Mouse (Mus musculus): ENCODE results near the gene Mrpl49. TPM values are rescaled to one million over a fixed set of nuclear protein-coding genes. Genes with fewer than 3 reads are reported as not detected.
A peak's percentile ranks its signal among the peaks of the same experiment; 100 is the strongest.

Gene Mrpl49
- polyA plus RNA-seq (2014; fragmentation: Nextera tagmentation; extraction: Ambion mirVana), result 95.3 and 98.6 TPM in 2 replicates

- WGBS, result under 1% methylated on average over 63 of the region's 63 CpGs
- DNase-seq (ENCODE audit: low spot score) (peak; percentile 99), ATAC-seq (ENCODE audit: insufficient number of reproducible peaks, low FRiP score, low TSS enrichment, low read depth) (peak; percentile 83)
- Histone ChIP-seq H3K4me3 (ENCODE audit: low read depth, low read length) (peak within 1 kb of the TSS; percentile 83), H3K27me3 (ENCODE audit: control insufficient read depth, insufficient read depth, low read length) (no peaks in the 10 kb centered on the region), H3K9me3 (ENCODE audit: control insufficient read depth, low read length) (no peaks in the 10 kb centered on the region), H3K27ac (replicated peaks; ENCODE audit: low read depth, low read length) (peak within 1 kb of the TSS; percentile 45; the same call in 1 of the 2 replicates), H3K9ac (ENCODE audit: low read length) (peak within 1 kb of the TSS; percentile 85), H3K36me3 (ENCODE audit: control insufficient read depth, insufficient read depth, low read length) (peaks cover 11% of the 10 kb centered on the region; the same call in 1 of the 2 replicates), H3K4me1 (ENCODE audit: control insufficient read depth, insufficient read depth, low read length) (peaks cover 13% of the 10 kb centered on the region), H3K4me2 (ENCODE audit: low read depth, severe bottlenecking) (peak within 1 kb of the TSS; percentile 80)
Measured at GRCm38 (mm10) chr19:6057313-6058096, at the start of gene Mrpl49, which contains the start of gene Fau. Gene Mrpl49, minus strand, starts transcription at chr19:6057785. Gene Fau, plus strand, starts transcription at chr19:6057844.

GRCm38 (mm10) chr19:6105586-6105985 is 48.0 kb upstream of the Mrpl49 start, which contains the start of gene Naaladl1:
Gene Naaladl1, plus strand, starts transcription at chr19:6105782.
- H3K9me3 ChIP-seq (ENCODE audit: control insufficient read depth, low read length), result no peaks in the 10 kb centered on the region
- no peak for DNase-seq (ENCODE audit: low spot score)
- no peak within 1 kb of the TSS for H3K4me3 ChIP-seq (ENCODE audit: low read depth, low read length)
- H3K27ac ChIP-seq (replicated peaks; ENCODE audit: low read depth, low read length), result no peak within 1 kb of the TSS
- no peaks in the 10 kb centered on the region for H3K36me3 ChIP-seq (ENCODE audit: control insufficient read depth, insufficient read depth, low read length)
- H3K9ac ChIP-seq (ENCODE audit: low read length), result no peak within 1 kb of the TSS
- H3K4me2 ChIP-seq (ENCODE audit: low read depth, severe bottlenecking), result no peak within 1 kb of the TSS
- no peak for ATAC-seq (ENCODE audit: insufficient number of reproducible peaks, low FRiP score, low TSS enrichment, low read depth)
- H3K4me1 ChIP-seq (ENCODE audit: control insufficient read depth, insufficient read depth, low read length), result no peaks in the 10 kb centered on the region
- WGBS, result 81% methylated on average over 7 of the region's 7 CpGs
- no peaks in the 10 kb centered on the region for H3K27me3 ChIP-seq (ENCODE audit: control insufficient read depth, insufficient read depth, low read length)

- no peaks in the 10 kb centered on the region for H3K27me3 ChIP-seq (ENCODE audit: control insufficient read depth, insufficient read depth, low read length)
- H3K4me3 ChIP-seq (ENCODE audit: low read depth, low read length), result no peak overlapping the region
- no peak overlapping the region for H3K9ac ChIP-seq (ENCODE audit: low read length)
- ATAC-seq (ENCODE audit: insufficient number of reproducible peaks, low FRiP score, low TSS enrichment, low read depth) (no peak), DNase-seq (ENCODE audit: low spot score) (no peak)
- H3K36me3 ChIP-seq (ENCODE audit: control insufficient read depth, insufficient read depth, low read length), result peaks cover 3% of the 10 kb centered on the region
- no peaks in the 10 kb centered on the region for H3K9me3 ChIP-seq (ENCODE audit: control insufficient read depth, low read length)
- no peak overlapping the region for H3K4me2 ChIP-seq (ENCODE audit: low read depth, severe bottlenecking)
- 88% methylated on average over 4 of the region's 4 CpGs for WGBS
- no peaks in the 10 kb centered on the region for H3K4me1 ChIP-seq (ENCODE audit: control insufficient read depth, insufficient read depth, low read length)
- no peak overlapping the region for H3K27ac ChIP-seq (replicated peaks; ENCODE audit: low read depth, low read length)
Measured at GRCm38 (mm10) chr19:6104476-6104875, 46.9 kb upstream of the Mrpl49 start.

DNA sequence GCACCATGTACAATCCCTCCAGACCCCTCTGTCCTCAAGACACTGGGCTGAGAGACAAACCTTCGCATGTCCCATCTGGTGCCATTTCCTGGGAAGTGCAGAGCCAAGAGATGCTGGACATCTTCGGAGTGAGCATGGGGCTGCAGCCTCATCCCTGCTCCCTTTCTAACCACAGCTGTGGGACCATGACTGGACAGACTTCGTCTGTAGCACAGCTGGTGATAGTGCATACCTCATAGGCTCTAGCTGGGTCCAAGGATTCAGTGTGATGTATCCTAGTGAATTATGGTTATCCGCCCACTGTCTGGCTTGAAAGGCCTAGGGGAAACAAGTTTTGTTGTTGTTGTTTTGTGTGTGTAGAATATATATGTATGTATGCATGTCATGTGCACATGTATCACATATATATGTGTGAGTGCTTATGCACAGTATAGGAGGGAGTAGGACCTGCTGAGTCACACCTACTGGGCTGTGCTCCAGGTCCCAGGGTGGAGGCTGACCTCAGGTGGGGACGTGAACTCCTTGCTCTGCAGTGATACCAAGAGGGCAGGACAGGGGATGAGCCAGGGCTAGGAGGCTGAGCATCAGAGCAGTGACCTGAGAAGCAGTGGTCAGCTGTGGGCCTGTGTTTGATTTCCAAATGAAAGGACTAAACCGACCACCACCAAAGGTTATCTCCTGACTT is 44.7 kb upstream of the Mrpl49 start:
- H3K27ac ChIP-seq (replicated peaks; ENCODE audit: low read depth, low read length), result no peak overlapping the region
- WGBS, result 78% methylated on average over 6 of the region's 6 CpGs

GRCm38 (mm10) chr19:6101186-6101585 is 43.6 kb upstream of the Mrpl49 start:
- Histone ChIP-seq H3K4me1 (ENCODE audit: control insufficient read depth, insufficient read depth, low read length) (no peaks in the 10 kb centered on the region), H3K27ac (replicated peaks; ENCODE audit: low read depth, low read length) (no peak overlapping the region), H3K9ac (ENCODE audit: low read length) (no peak overlapping the region), H3K9me3 (ENCODE audit: control insufficient read depth, low read length) (no peaks in the 10 kb centered on the region), H3K36me3 (ENCODE audit: control insufficient read depth, insufficient read depth, low read length) (peaks cover 6% of the 10 kb centered on the region), H3K4me2 (ENCODE audit: low read depth, severe bottlenecking) (no peak overlapping the region), H3K27me3 (ENCODE audit: control insufficient read depth, insufficient read depth, low read length) (no peaks in the 10 kb centered on the region), H3K4me3 (ENCODE audit: low read depth, low read length) (no peak overlapping the region)
- ATAC-seq (ENCODE audit: insufficient number of reproducible peaks, low FRiP score, low TSS enrichment, low read depth) (no peak), DNase-seq (ENCODE audit: low spot score) (no peak)
- 26% methylated on average over 6 of the region's 6 CpGs for WGBS

More for the DNA sequence above, 44.7 kb upstream of the Mrpl49 start:
- no peak overlapping the region for H3K4me3 ChIP-seq (ENCODE audit: low read depth, low read length)
- no peaks in the 10 kb centered on the region for H3K27me3 ChIP-seq (ENCODE audit: control insufficient read depth, insufficient read depth, low read length)
- no peak overlapping the region for H3K9ac ChIP-seq (ENCODE audit: low read length)
- ATAC-seq (ENCODE audit: insufficient number of reproducible peaks, low FRiP score, low TSS enrichment, low read depth) (no peak), DNase-seq (ENCODE audit: low spot score) (no peak)
- no peak overlapping the region for H3K4me2 ChIP-seq (ENCODE audit: low read depth, severe bottlenecking)
- no peaks in the 10 kb centered on the region for H3K9me3 ChIP-seq (ENCODE audit: control insufficient read depth, low read length)
- peaks cover 3% of the 10 kb centered on the region for H3K36me3 ChIP-seq (ENCODE audit: control insufficient read depth, insufficient read depth, low read length)
- H3K4me1 ChIP-seq (ENCODE audit: control insufficient read depth, insufficient read depth, low read length), result no peaks in the 10 kb centered on the region

- peaks cover 12% of the 10 kb centered on the region for H3K36me3 ChIP-seq (ENCODE audit: control insufficient read depth, insufficient read depth, low read length)
- no peak overlapping the region for H3K27ac ChIP-seq (replicated peaks; ENCODE audit: low read depth, low read length)
- no peaks in the 10 kb centered on the region for H3K4me1 ChIP-seq (ENCODE audit: control insufficient read depth, insufficient read depth, low read length)
- ATAC-seq (ENCODE audit: insufficient number of reproducible peaks, low FRiP score, low TSS enrichment, low read depth) (no peak), DNase-seq (ENCODE audit: low spot score) (no peak)
- 91% methylated on average over 3 of the region's 3 CpGs for WGBS
- H3K4me3 ChIP-seq (ENCODE audit: low read depth, low read length), result no peak overlapping the region
- H3K9me3 ChIP-seq (ENCODE audit: control insufficient read depth, low read length), result no peaks in the 10 kb centered on the region
- no peaks in the 10 kb centered on the region for H3K27me3 ChIP-seq (ENCODE audit: control insufficient read depth, insufficient read depth, low read length)
- no peak overlapping the region for H3K4me2 ChIP-seq (ENCODE audit: low read depth, severe bottlenecking)
- H3K9ac ChIP-seq (ENCODE audit: low read length), result no peak overlapping the region
Measured at GRCm38 (mm10) chr19:6097847-6098246, 40.3 kb upstream of the Mrpl49 start.

DNA sequence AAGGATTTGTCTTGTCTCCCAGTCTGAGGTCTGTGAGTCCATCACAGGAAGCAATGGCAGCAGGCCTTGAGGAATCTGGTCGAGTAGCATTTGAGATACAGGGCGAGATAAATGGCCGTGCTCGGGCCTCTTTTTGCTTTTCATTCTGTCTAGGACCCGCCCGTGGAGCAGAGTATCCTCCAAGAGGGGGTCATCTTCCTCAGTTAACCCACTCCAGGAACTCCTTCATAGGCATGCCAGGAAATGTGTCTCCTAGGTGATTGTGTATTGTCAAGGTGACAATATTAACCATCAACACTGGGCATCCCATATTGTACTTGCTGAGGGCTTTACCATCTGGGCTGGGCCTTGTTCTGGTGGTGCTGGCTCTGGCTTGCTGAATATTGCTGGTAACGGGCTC is 36.5 kb upstream of the Mrpl49 start, which contains the start of gene AC131692.1:
TSS of gene AC131692.1 (plus strand) at position 301 of the 400 bp plus-strand sequence.
- no peaks in the 10 kb centered on the region for H3K4me1 ChIP-seq (ENCODE audit: control insufficient read depth, insufficient read depth, low read length)
- no peak within 1 kb of the TSS for H3K4me3 ChIP-seq (ENCODE audit: low read depth, low read length)
- no peaks in the 10 kb centered on the region for H3K9me3 ChIP-seq (ENCODE audit: control insufficient read depth, low read length)
- WGBS, result 94% methylated on average over 7 of the region's 7 CpGs
- peak within 1 kb of the TSS; percentile 17; the same call in 1 of the 2 replicates for H3K9ac ChIP-seq (ENCODE audit: low read length)
- peaks cover 25% of the 10 kb centered on the region for H3K36me3 ChIP-seq (ENCODE audit: control insufficient read depth, insufficient read depth, low read length)
- no peak within 1 kb of the TSS for H3K4me2 ChIP-seq (ENCODE audit: low read depth, severe bottlenecking)
- H3K27ac ChIP-seq (replicated peaks; ENCODE audit: low read depth, low read length), result no peak within 1 kb of the TSS
- no peaks in the 10 kb centered on the region for H3K27me3 ChIP-seq (ENCODE audit: control insufficient read depth, insufficient read depth, low read length)
- DNase-seq (ENCODE audit: low spot score) (no peak), ATAC-seq (ENCODE audit: insufficient number of reproducible peaks, low FRiP score, low TSS enrichment, low read depth) (no peak)

GRCm38 (mm10) chr19:6088841-6089240 is 31.3 kb upstream of the Mrpl49 start:
- no peak overlapping the region for H3K4me2 ChIP-seq (ENCODE audit: low read depth, severe bottlenecking)
- no peak overlapping the region for H3K9ac ChIP-seq (ENCODE audit: low read length)
- 94% methylated on average over 13 of the region's 13 CpGs for WGBS
- no peaks in the 10 kb centered on the region for H3K27me3 ChIP-seq (ENCODE audit: control insufficient read depth, insufficient read depth, low read length)
- H3K27ac ChIP-seq (replicated peaks; ENCODE audit: low read depth, low read length), result no peak overlapping the region
- H3K9me3 ChIP-seq (ENCODE audit: control insufficient read depth, low read length), result no peaks in the 10 kb centered on the region
- no peak overlapping the region for H3K4me3 ChIP-seq (ENCODE audit: low read depth, low read length)
- DNase-seq (ENCODE audit: low spot score) (no peak), ATAC-seq (ENCODE audit: insufficient number of reproducible peaks, low FRiP score, low TSS enrichment, low read depth) (no peak)
- peaks cover 22% of the 10 kb centered on the region for H3K36me3 ChIP-seq (ENCODE audit: control insufficient read depth, insufficient read depth, low read length)
- H3K4me1 ChIP-seq (ENCODE audit: control insufficient read depth, insufficient read depth, low read length), result peaks cover 4% of the 10 kb centered on the region

All from limb, embryonic 11.5 days (tissue).